Mouse (Mus musculus): ENCODE measurements at regions not wholly inside any gene's neighbourhood (a gene's known extent, or its start where the extent isn't known, plus 50 kb on each side); places are given as distances from the start of the nearest gene placed in this dataset.

DNA sequence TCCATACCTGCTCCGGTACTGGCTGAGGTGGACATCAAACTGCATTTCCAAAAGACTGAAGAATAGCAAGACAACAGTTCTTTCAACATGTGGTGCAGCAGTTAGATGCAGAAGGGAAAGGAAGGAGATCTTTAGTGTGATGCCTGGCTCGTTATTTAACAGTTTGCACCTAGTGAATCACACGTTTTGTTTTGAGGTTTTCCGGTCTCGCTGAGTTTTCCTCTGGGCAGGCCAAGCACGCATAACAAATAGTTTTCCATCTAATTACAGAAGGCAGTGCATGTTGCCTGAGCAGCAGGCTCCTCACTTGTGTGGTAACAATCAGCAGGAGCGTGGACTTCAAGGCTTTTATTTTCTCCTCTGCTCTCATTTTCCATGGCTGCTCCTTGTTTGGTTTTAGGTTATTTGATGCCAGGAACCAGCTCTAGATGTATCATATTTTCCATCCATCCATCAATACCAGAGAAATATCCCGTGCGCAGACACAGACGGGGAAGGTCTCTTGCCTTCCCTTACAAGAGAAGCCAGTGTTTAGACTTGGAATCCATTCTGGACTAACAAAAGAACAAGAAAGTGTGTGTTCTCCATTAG is 199.6 kb upstream of the Ccdc122 start:
- no peak for TF ChIP-seq ZNF384 (IDR thresholded peaks at IDR 0.05; ENCODE audit: low read depth, low read length)
- TF ChIP-seq HCFC1 (IDR thresholded peaks at IDR 0.05; ENCODE audit: borderline replicate concordance, insufficient read depth, low read length), result no peak
